Mouse (Mus musculus): ENCODE data around the gene Gm29427. TPM values are rescaled to one million over a fixed set of nuclear protein-coding genes. Genes with fewer than 3 reads are reported as not detected.

Gm29427 gene
- polyA plus RNA-seq, 1 experiment from 2014 or later = not detected

Other genes with a start within 250 kb of the Gm29427 start
- not detected in 2 replicates for gene Zp3r, start 86.2 kb downstream of the Gm29427 start, polyA plus RNA-seq (2014; fragmentation: Nextera tagmentation; extraction: Ambion mirVana)
- not detected in 2 replicates for gene C4bp, start 54.2 kb downstream of the Gm29427 start, polyA plus RNA-seq (2014; fragmentation: Nextera tagmentation; extraction: Ambion mirVana)
- 5.9 and 7.2 TPM in 2 replicates for gene Yod1, start 1.5 kb upstream of the Gm29427 start, polyA plus RNA-seq (2014; fragmentation: Nextera tagmentation; extraction: Ambion mirVana)
- gene Pfkfb2, start 13.5 kb upstream of the Gm29427 start, polyA plus RNA-seq (2014; fragmentation: Nextera tagmentation; extraction: Ambion mirVana) = 4.5 and 5.8 TPM in 2 replicates
- 0.34 and 0.59 TPM in 2 replicates for gene AA986860, start 16.2 kb upstream of the Gm29427 start, polyA plus RNA-seq (2014; fragmentation: Nextera tagmentation; extraction: Ambion mirVana)
- not detected in 2 replicates for gene Fcamr, start 85.1 kb upstream of the Gm29427 start, polyA plus RNA-seq (2014; fragmentation: Nextera tagmentation; extraction: Ambion mirVana)
- not detected in 2 replicates for gene Pigr, start 110.9 kb upstream of the Gm29427 start, polyA plus RNA-seq (2014; fragmentation: Nextera tagmentation; extraction: Ambion mirVana)
- 0.45 TPM in 1 of 2 replicates, not detected in the other for gene Fcmr, start 149.9 kb upstream of the Gm29427 start, polyA plus RNA-seq (2014; fragmentation: Nextera tagmentation; extraction: Ambion mirVana)
- not detected in 2 replicates for gene Il24, start 171.7 kb upstream of the Gm29427 start, polyA plus RNA-seq (2014; fragmentation: Nextera tagmentation; extraction: Ambion mirVana)
- gene Il20, start 195.7 kb upstream of the Gm29427 start, polyA plus RNA-seq (2014; fragmentation: Nextera tagmentation; extraction: Ambion mirVana) = not detected in 2 replicates
- not detected in 2 replicates for gene Il19, start 224.3 kb upstream of the Gm29427 start, polyA plus RNA-seq (2014; fragmentation: Nextera tagmentation; extraction: Ambion mirVana)

Measured in limb, embryonic 11.5 days (tissue).